Mouse (Mus musculus) cortical plate, adult 2 months (tissue): ENCODE results near the gene Itgb1.

Experiments
- CTCF ChIP-seq: fragments of 200-500 bp; IDR thresholded peaks from 2 replicates; pipeline ENCODE4 v1.5.1; 2011; ENCODE audit warnings: mild to moderate bottlenecking, control low read depth, low read length; ENCODE audit not compliant: insufficient read depth; ENCODE audit errors: extremely low read depth
- POLR2A ChIP-seq: fragments of 200-500 bp; IDR thresholded peaks from 2 replicates; pipeline ENCODE4 v1.6.1; 2011; ENCODE audit warnings: mild to moderate bottlenecking, low read length, control low read depth; ENCODE audit not compliant: insufficient read depth; ENCODE audit errors: extremely low read depth

DNA sequence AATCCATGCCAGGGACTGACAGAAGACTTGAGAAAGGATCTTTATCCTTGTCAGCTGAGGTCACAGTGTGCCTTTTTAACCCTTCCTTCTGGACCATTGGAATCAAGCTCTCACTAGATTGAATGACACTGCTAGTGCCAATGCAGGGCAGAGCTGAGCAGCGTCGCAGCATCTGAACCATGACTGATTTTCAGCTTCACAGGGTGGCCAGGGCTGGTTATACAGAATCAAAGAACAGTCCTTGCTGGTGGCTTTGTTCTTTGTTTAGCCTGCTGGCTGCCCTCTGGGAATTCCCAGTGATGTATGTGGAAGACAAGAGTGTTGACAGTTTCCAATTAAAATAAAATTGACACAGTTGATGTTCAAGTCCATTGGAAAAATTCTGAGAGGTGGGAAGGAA, 46.8 kb downstream of the Itgb1 start:
- TF ChIP-seq CTCF (no peak), POLR2A (no peak)
